Mouse (Mus musculus) limb, embryonic 11.5 days (tissue): ENCODE results near the gene Plod2. TPM values are rescaled to one million over a fixed set of nuclear protein-coding genes. Genes with fewer than 3 reads are reported as not detected.
A peak's percentile ranks its signal among the peaks of the same experiment; 100 is the strongest.

ENCODE experiments used
- ATAC-seq: fragments of 200-750 bp; cut with Nextera tagmentation; 2 replicates; pipeline ENCODE4 v1.8.0; 2017; ENCODE audit warnings: low read depth; ENCODE audit not compliant: insufficient number of reproducible peaks, low FRiP score, low TSS enrichment
- DNase-seq: peaks from one replicate; pipeline ENCODE4 v3.0.0-alpha.2; 2015; ENCODE audit warnings: low spot score
- H3K27ac ChIP-seq: fragments of 300-500 bp; sonication (generic); replicated peaks from 2 replicates; pipeline ENCODE4 v1.5.1; 2014; ENCODE audit warnings: low read depth, mild to moderate bottlenecking, low read length
- H3K27me3 ChIP-seq: fragments of 300-500 bp; sonication (generic); 2 replicates; pipeline ENCODE4 v1.6.1; 2014; ENCODE audit warnings: mild to moderate bottlenecking, low read length, mixed read lengths; ENCODE audit not compliant: control insufficient read depth, insufficient read depth
- H3K36me3 ChIP-seq: fragments of 300-500 bp; sonication (generic); 2 replicates; pipeline ENCODE4 v1.6.1; 2014; ENCODE audit warnings: mild to moderate bottlenecking, low read length, moderate library complexity, mixed read lengths; ENCODE audit not compliant: control insufficient read depth, insufficient read depth
- H3K4me1 ChIP-seq: fragments of 300-500 bp; sonication (generic); 2 replicates; pipeline ENCODE4 v1.6.1; 2014; ENCODE audit warnings: low read length, mixed read lengths; ENCODE audit not compliant: control insufficient read depth, insufficient read depth
- H3K4me2 ChIP-seq: fragments of 300-500 bp; sonication (generic); 2 replicates; pipeline ENCODE4 v1.6.1; 2014; ENCODE audit warnings: low read depth, mild to moderate bottlenecking, moderate library complexity; ENCODE audit not compliant: severe bottlenecking
- H3K4me3 ChIP-seq: fragments of 300-500 bp; sonication (generic); 2 replicates; pipeline ENCODE4 v1.5.1; 2014; ENCODE audit warnings: low read depth, low read length
- H3K9ac ChIP-seq: fragments of 300-500 bp; sonication (generic); 2 replicates; pipeline ENCODE4 v1.6.1; 2014; ENCODE audit warnings: mild to moderate bottlenecking, low read length
- H3K9me3 ChIP-seq: fragments of 300-500 bp; sonication (generic); 2 replicates; pipeline ENCODE4 v1.6.1; 2016; ENCODE audit warnings: low read length; ENCODE audit not compliant: control insufficient read depth
- WGBS: fragments of 180-500 bp; shearing (Covaris S2); extraction: QIAGEN DNeasy Blood & Tissue Kit; methylation state at CpG from one replicate; pipeline ENCODE4 v1.1.7; 2014; 5-methylcytosine and 5-hydroxymethylcytosine counted together
- polyA plus RNA-seq: library from polyadenylated mRNA; unstranded; fragments of >200 nt; fragmentation: Nextera tagmentation; extraction: Ambion mirVana; gene quantifications from 2 replicates; pipeline ENCODE4 v1.2.1, GENCODE M21; 2014

The Plod2 gene
- polyA plus RNA-seq, 1 experiment from 2014 or later = 47.8 TPM

GRCm38 (mm10) chr9:92599940-92600538 is 58.0 kb downstream of the Plod2 start:
- Histone ChIP-seq H3K27me3 (no peaks in the 10 kb centered on the region), H3K36me3 (no peaks in the 10 kb centered on the region), H3K4me3 (no peak overlapping the region), H3K9ac (no peak overlapping the region), H3K4me1 (no peaks in the 10 kb centered on the region), H3K9me3 (no peaks in the 10 kb centered on the region), H3K27ac (no peak overlapping the region), H3K4me2 (no peak overlapping the region)
- 91% methylated on average over 15 of the region's 15 CpGs for WGBS
- DNase-seq = no peak
- no peak for ATAC-seq

- Histone ChIP-seq H3K27ac (no peak overlapping the region), H3K4me1 (no peaks in the 10 kb centered on the region), H3K4me3 (no peak overlapping the region), H3K9me3 (no peaks in the 10 kb centered on the region), H3K9ac (no peak overlapping the region), H3K4me2 (no peak overlapping the region), H3K27me3 (no peaks in the 10 kb centered on the region), H3K36me3 (no peaks in the 10 kb centered on the region)
- WGBS = 81% methylated on average over 5 of the region's 5 CpGs
- no peak for ATAC-seq
- DNase-seq = no peak
Observed at GRCm38 (mm10) chr9:92601551-92601950, 59.5 kb downstream of the Plod2 start.

GRCm38 (mm10) chr9:92603541-92603940 is 61.5 kb downstream of the Plod2 start:
- H3K4me3 ChIP-seq = no peak overlapping the region
- ATAC-seq = no peak
- no peak overlapping the region for H3K27ac ChIP-seq
- no peaks in the 10 kb centered on the region for H3K27me3 ChIP-seq
- no peaks in the 10 kb centered on the region for H3K36me3 ChIP-seq
- H3K9ac ChIP-seq = no peak overlapping the region
- H3K4me2 ChIP-seq = no peak overlapping the region
- 86% methylated on average over 4 of the region's 4 CpGs for WGBS
- no peak for DNase-seq
- H3K9me3 ChIP-seq = no peaks in the 10 kb centered on the region
- no peaks in the 10 kb centered on the region for H3K4me1 ChIP-seq

GRCm38 (mm10) chr9:92610628-92611267 is 68.7 kb downstream of the Plod2 start:
- Histone ChIP-seq H3K4me3 (no peak overlapping the region), H3K4me2 (no peak overlapping the region), H3K27ac (no peak overlapping the region), H3K4me1 (no peaks in the 10 kb centered on the region), H3K9ac (no peak overlapping the region), H3K27me3 (no peaks in the 10 kb centered on the region), H3K9me3 (no peaks in the 10 kb centered on the region), H3K36me3 (no peaks in the 10 kb centered on the region)
- DNase-seq = peak; percentile 42
- ATAC-seq = peak; percentile 19; the same call in 1 of the 2 replicates
- WGBS = 63% methylated on average over 9 of the region's 9 CpGs

GRCm38 (mm10) chr9:92612641-92613040 is 70.6 kb downstream of the Plod2 start:
- Histone ChIP-seq H3K36me3 (no peaks in the 10 kb centered on the region), H3K9me3 (no peaks in the 10 kb centered on the region), H3K27me3 (no peaks in the 10 kb centered on the region), H3K9ac (no peak overlapping the region), H3K4me2 (no peak overlapping the region), H3K4me3 (no peak overlapping the region), H3K27ac (no peak overlapping the region), H3K4me1 (no peaks in the 10 kb centered on the region)
- 95% methylated on average over 15 of the region's 15 CpGs for WGBS
- ATAC-seq (no peak), DNase-seq (no peak)

- Histone ChIP-seq H3K27me3 (no peaks in the 10 kb centered on the region), H3K9ac (no peak overlapping the region), H3K4me3 (no peak overlapping the region), H3K4me1 (no peaks in the 10 kb centered on the region), H3K27ac (no peak overlapping the region), H3K9me3 (no peaks in the 10 kb centered on the region), H3K36me3 (no peaks in the 10 kb centered on the region), H3K4me2 (no peak overlapping the region)
- ATAC-seq (no peak), DNase-seq (no peak)
- 82% methylated on average over 8 of the region's 8 CpGs for WGBS
Observed at GRCm38 (mm10) chr9:92613206-92613605, 71.2 kb downstream of the Plod2 start.

- no peaks in the 10 kb centered on the region for H3K4me1 ChIP-seq
- 93% methylated on average over 2 of the region's 2 CpGs for whole genome bisulfite sequencing
- no peak overlapping the region for H3K4me3 ChIP-seq
- H3K4me2 ChIP-seq = no peak overlapping the region
- no peaks in the 10 kb centered on the region for H3K9me3 ChIP-seq
- ATAC-seq (no peak), DNase-seq (no peak)
- no peak overlapping the region for H3K9ac ChIP-seq
- no peaks in the 10 kb centered on the region for H3K36me3 ChIP-seq
- H3K27me3 ChIP-seq = no peaks in the 10 kb centered on the region
- no peak overlapping the region for H3K27ac ChIP-seq
Observed at GRCm38 (mm10) chr9:92616418-92616817, 74.4 kb downstream of the Plod2 start.

GRCm38 (mm10) chr9:92617376-92617775 is 75.4 kb downstream of the Plod2 start:
- Histone ChIP-seq H3K36me3 (no peaks in the 10 kb centered on the region), H3K9me3 (no peaks in the 10 kb centered on the region), H3K4me1 (no peaks in the 10 kb centered on the region), H3K27ac (no peak overlapping the region), H3K27me3 (no peaks in the 10 kb centered on the region), H3K4me2 (no peak overlapping the region), H3K9ac (no peak overlapping the region), H3K4me3 (no peak overlapping the region)
- ATAC-seq (no peak), DNase-seq (no peak)
- 98% methylated on average over 2 of the region's 2 CpGs for WGBS

GRCm38 (mm10) chr9:92620088-92620487 is 78.1 kb downstream of the Plod2 start:
- WGBS = 70% methylated on average over 1 of the region's 1 CpGs
- H3K9ac ChIP-seq = no peak overlapping the region
- no peak overlapping the region for H3K4me3 ChIP-seq
- H3K4me2 ChIP-seq = no peak overlapping the region
- no peaks in the 10 kb centered on the region for H3K4me1 ChIP-seq
- H3K9me3 ChIP-seq = no peaks in the 10 kb centered on the region
- H3K27ac ChIP-seq = no peak overlapping the region
- H3K36me3 ChIP-seq = no peaks in the 10 kb centered on the region
- DNase-seq (no peak), ATAC-seq (no peak)
- H3K27me3 ChIP-seq = no peaks in the 10 kb centered on the region
